Mouse (Mus musculus) cerebellum, adult 9-10 months (tissue): ENCODE data around the gene Tspoap1.

Experiments used
- DNase-seq: peaks from one replicate; pipeline ENCODE4 v3.0.0; 2022

Gene Tspoap1

GRCm38 (mm10) chr11:87759609-87760005, 734 bp upstream of the Tspoap1 start:
- DNase-seq = peak; percentile 61

DNA sequence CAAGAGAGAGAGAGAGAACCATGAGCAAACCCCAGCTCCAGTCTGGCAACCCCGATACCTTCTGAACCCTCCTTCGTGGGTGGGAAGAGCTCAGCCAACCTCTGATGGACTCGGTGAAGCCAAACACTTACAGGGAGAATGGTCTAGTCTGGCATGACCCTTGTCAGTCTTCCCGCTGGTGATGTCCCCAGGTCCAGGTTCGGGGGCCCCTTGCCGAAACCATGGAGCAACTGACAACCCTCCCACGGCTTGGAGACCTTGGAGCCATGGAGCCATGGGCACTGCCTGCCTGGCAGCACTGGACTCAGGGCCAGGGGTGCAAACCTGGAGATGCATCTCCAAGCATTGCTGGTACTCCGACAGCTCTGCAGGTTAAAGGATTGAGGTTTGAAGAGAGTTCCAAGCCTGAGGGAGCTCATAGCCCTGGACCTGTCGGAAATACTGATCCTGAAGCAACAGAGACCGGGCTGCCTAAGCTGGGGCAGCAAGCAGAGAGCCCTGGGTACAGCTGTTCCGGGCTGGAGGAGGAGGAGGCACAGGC, 910 bp downstream of the Tspoap1 start:
- peak; percentile 61 for DNase-seq

DNA sequence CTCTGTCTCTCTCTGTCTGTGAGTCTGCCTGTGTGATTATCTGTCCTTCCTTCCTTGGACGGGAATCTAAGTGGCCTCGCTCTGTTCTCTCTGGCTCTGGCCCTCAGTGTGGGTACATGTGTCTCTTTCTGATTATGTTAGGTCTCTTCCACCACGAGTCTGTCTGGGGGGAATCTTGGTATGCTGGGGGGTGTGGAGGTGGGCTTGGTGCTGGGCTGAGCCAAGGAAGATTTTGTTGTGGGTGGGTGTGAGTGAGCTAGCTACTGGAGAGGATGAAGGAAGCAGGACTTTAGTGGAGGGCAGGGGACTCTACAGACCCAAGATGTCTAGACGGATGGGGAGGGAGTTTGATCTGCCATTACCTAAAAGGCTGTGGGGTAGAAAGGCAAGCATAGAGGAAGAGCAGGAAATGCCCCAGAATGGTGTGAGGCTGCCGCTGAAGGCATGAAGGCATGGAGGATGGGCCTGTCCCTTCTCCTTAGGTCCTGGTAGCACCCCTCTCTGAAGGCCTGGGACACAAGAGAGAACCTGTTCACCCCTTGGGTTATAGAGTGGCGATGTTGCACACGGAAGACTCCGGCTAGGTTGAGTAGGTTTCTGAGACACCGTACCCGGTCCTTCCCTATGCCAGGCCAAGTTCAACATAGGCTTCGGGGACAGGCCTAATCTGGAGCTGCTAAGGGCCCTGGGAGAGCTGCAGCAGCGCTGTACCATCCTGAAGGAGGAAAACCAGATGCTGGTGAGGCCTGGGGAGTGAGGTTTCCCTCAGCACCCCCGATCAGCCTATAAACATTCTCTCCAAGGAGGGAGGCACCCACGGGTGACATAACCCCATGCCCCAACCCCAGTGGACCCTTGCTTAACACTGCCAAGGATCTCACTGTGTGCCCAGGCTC, 1.7 kb downstream of the Tspoap1 start:
- no peak for DNase-seq

DNA sequence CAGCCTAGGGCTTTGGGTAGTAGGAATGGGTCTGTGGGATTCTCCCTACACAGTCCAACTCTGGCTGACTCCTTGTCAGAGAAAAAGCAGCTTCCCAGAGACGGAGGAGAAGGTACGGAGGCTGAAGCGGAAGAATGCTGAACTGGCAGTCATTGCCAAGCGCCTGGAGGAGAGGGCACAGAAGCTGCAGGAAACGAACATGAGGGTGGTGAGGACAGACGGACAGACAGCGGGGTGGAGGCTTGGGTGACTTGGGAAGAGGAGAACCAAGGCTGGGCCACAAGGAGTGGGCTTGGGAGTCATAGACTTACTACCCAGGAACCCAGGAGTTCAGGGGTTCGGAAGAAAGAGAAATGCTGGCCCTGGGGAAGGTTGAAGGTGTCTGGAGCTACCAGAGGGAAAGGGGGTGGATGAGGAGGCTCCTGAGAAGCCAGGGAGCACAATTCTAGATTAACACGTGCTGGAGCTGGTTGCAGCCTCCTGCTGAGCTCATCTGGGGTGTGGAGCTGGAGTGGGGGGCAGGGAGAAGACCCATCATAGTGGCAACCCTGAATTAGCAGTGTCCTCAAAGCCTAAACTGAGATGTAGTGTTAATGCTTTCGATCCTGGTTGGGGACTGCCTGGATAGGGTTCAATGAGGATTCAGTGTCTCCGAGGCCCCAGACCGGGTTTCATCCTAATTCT, 2.5 kb downstream of the Tspoap1 start:
- peak; percentile 60 for DNase-seq

GRCm38 (mm10) chr11:87763511-87763987, 3.2 kb downstream of the Tspoap1 start:
- DNase-seq = peak; percentile 88

DNA sequence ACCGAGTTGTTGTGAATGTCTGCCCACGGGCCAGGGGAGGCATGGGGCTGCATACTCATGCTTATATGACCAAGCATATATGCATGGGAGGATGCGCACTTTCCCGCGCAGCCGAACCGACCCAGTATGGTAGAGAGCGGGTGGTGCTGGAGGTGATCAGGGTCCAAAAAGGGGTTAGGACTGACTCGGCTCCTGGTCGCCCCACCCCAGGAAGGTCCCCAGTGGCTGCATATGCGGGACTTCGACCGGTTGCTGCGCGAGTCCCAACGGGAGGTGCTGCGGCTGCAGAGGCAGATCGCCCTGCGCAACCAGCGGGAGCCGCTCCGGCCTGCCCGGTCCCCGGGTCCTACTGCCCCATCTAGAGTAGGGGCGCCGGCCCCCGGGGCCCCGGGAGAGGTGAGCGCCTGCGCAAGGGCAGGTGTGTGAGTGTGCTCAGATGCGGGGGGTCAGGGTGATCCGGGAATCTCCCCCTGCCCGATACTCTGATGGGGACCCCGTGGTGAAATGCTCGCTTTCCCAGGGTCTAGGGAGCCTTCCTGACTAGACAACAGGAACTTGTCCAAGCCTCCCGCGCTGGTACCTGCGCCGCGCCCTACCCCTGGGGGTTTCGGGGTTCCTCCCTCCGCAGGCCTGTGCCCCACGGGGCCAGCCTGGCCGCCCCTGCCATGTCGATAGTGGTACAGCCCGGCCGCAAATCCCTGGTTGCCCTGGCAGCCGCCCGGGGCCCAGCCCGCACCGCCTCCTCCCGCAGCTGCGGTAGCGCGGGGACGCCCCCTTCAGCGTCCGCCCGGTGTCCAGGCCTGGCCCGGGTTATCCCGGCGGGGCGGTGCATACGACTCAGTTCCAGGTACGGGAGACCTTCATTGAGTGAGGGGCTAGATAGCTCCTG, 3.9 kb downstream of the Tspoap1 start:
- DNase-seq = peak; percentile 77

DNA sequence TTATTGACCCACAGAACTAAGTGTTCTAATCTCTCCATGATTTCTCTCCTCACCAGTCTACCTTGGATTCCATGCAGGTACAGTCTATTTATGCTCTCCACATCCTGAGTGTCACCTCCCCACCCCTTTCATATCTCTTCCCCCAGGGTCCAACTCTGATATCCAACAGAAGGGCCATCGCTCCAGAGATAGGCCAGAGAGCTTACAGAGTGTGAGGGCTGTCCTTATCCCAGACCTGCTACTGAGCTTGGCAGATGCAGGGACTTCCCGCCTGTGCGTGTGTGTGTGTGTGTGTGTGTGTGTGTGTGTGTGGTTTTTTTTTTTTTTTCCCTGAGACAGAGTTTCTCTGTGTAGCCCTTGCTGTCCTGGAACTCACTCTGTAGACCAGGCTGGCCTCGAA, 8.4 kb downstream of the Tspoap1 start:
- no peak for DNase-seq

GRCm38 (mm10) chr11:87770989-87771388, 10.6 kb downstream of the Tspoap1 start:
- DNase-seq = peak; percentile 78

GRCm38 (mm10) chr11:87772354-87772753, 12.0 kb downstream of the Tspoap1 start:
- DNase-seq = no peak

DNA sequence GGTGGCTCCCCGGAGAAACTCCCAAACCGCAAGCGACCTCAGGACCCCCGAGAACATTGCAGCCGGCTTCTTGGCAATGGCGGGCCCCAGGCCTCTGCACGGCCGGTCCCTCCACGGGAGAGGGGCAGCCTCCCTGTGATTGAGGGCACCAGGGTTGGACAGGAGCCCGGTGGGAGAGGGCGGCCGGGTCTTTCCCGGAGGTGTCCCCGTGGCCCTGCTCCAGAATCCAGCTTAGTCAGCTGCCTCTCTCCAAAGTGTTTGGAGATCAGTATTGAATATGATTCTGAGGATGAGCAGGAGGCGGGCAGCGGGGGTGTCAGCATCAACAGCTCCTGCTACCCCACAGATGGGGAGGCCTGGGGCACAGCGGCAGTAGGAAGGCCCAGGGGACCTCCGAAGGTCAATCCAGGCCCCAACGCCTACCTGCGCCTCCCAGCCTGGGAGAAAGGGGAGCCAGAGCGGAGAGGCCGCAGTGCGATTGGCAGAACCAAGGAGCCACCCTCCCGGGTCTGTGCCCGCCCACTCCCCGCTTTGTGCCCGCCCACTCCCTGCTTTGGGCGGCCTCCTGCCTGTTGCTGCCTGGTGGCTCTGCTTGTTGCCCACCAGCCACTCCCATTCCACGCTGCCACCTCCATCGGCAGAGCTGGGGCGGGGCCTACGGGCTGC, 17.9 kb downstream of the Tspoap1 start:
- peak; percentile 88 for DNase-seq

DNA sequence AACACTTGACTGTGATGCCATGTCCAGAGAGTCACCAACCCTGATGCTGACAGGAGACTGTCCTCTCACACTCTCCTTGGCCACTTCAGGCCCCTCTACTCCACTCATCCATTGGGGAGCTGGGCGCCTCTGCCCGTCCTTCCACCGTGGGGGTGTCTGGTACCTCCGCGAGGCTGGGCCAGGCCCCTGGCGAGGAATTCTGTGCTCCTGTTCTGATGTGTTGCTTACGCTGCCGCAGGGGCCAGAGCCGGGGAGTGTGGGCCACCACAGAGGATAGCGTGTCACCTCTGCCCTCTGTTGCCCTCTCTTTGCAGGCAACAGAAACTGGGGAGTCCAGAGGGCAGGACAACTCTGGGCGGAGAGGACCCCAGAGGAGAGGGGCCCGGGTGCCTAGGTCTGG, 18.6 kb downstream of the Tspoap1 start:
- no peak for DNase-seq

DNA sequence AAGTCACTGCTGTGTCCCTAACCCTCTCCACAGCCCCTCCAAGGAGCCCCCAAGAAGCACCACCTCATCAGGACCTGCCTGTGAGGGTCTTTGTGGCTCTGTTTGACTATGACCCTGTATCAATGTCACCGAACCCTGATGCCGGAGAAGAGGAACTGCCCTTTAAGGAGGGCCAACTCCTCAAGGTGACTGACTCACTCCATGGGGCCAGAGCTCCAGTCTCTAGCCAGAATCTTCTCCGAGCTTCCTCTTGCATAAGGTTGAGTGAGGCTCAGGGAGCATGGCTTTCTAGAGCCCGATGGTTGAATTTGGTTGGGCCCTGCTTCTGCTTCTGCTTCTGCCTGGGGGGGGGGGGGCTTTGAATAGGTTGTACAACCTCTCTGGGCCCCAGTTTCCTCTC, 19.1 kb downstream of the Tspoap1 start:
- DNase-seq = peak; percentile 39

DNA sequence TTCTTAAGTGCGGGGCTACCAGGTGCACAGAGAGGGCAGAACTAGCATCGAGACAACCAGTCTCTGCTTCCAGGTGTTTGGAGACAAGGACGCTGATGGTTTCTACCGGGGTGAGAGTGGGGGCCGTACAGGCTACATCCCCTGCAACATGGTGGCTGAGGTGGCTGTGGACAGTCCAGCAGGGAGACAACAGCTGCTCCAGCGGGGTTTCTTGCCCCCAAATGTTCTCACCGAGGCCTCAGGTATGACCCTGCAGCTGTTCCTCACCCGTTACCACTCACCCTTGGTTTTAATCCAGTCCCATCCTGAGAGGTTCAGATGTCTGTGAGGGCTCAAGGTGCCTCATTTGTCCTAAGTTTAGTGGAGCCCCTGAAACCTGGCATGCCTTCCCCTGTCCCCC, 19.8 kb downstream of the Tspoap1 start:
- DNase-seq = peak; percentile 38

DNA sequence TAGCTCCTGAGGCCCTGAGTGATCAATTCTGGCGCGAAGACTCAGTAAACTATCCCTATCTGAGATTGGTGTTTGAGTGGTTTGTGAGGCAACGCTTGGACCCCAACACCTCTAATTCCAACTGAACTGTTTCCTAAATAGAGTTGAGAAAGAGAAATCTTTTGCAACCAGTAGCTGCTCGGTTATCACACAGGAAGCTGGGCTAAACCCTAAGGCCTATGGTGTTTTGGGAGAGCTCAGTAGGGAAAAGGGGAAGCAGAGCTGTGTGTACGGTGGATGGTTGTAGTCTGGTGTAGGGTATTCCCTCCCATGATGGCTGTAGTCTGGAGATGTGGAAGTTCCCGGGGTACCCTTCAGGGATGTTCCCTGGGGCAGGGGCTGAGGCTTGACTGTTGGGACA, 29.7 kb downstream of the Tspoap1 start:
- no peak for DNase-seq

GRCm38 (mm10) chr11:87793460-87793859, 33.1 kb downstream of the Tspoap1 start, which contains the start of gene Mpo:
Gene Mpo, plus strand, starts transcription at chr11:87793581.
- no peak for DNase-seq

DNA sequence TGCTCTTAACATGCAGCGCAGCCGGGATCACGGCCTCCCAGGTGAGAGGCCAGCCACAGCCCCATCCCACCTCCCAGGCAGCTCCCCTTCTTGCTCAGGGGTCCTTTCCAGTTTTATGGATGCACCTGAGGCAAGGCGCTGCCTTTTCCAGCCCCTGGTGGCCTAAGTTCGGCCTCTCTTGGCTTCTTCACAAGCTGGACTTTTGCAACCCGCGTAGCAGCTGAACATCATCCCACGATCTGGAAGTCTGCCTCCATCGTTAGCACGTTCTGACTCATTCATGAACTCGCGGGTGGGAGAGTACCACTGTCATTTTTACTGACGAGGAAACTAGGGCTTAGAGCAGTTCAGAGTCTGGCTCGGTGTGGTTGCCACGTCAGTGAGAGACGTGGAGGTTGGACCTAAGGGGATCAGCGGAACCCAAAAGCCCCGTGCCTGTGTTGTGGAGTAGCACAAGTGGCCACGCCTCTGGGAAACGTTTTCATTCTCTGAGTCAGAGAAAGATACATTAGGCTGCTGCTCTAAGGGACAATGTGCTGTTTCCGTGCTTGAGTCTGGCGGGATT, 41.5 kb downstream of the Tspoap1 start:
- DNase-seq = no peak

- no peak for DNase-seq
Measured at GRCm38 (mm10) chr11:87802621-87803020, 42.3 kb downstream of the Tspoap1 start.

DNA sequence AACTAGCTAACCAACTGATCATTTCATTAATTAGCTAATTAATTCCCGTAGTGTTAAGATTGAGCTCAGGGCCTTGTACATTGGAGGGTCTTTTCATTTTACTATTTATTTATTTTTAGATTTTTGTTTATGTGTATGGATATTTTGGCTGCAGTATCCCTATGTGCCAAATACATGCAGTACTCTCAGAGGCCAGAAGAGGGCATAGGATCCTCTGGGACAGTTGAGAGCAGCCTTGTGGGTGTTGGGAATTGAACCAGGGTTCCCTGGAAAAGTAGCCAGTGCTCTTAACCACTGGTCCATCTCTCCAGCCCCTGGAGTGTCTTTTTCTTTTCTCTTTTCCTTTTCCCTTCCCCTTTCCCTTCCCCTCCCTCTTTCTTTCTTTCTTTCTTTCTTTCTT, 45.1 kb downstream of the Tspoap1 start:
- no peak for DNase-seq

- no peak for DNase-seq
Measured at GRCm38 (mm10) chr11:87807433-87807832, 47.1 kb downstream of the Tspoap1 start.

DNA sequence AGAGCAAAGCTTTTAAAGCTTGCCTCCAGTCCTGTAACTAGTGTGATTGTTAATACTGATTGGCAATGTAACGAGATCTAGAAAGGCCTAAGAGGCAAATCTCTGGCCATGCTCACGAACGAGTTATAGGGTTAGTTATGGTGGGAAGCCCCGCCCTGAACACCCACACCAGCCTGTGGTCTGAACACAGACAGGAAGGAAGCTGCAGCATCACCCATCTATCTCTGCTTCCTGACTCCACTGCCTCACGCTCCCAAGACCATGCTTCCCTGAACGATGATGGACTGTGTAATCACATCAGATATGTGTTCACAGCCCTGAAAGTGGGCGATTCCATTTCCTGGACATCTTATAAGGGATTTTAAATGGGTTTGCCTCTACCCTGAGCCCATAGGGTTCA, 47.9 kb downstream of the Tspoap1 start:
- DNase-seq = no peak

DNA sequence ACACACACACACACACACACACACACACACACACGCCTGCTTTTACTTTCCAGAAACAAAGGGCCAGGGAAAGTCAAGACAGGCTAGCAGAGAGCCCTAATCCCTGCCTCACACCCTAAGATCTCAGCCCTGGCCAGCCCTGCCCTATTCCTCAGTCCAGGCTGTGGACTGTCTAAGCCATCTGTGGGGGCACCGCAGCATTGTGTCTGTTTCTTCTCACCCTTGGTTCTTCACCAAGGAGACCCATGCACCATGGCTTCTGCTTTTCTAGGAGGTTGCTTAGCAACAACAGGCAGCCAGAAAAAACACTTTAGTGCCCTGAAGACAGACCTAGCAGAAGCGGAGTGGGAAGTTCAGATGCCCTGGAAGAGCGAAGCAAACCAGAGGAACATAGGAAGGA, 51.1 kb downstream of the Tspoap1 start:
- DNase-seq = no peak

- DNase-seq = no peak
Measured at GRCm38 (mm10) chr11:87814831-87815230, 54.5 kb downstream of the Tspoap1 start.
